Mouse (Mus musculus) hindbrain, embryonic 12.5 days (tissue): Measurements from ENCODE around the gene Strn3. TPM values are rescaled to one million over a fixed set of nuclear protein-coding genes. Genes with fewer than 3 reads are reported as not detected.

ENCODE experiments used
- ATAC-seq: fragments of 200-750 bp; cut with Nextera tagmentation; 2 replicates; pipeline ENCODE4 v1.8.0; 2017; ENCODE audit warnings: moderate TSS enrichment; ENCODE audit not compliant: low FRiP score
- H3K27ac ChIP-seq: fragments of 300-500 bp; sonication (generic); 2 replicates; pipeline ENCODE4 v1.5.1; 2016; ENCODE audit warnings: mild to moderate bottlenecking
- H3K27me3 ChIP-seq: fragments of 300-500 bp; sonication (generic); 2 replicates; pipeline ENCODE4 v1.6.1; 2016; ENCODE audit warnings: mild to moderate bottlenecking
- H3K36me3 ChIP-seq: fragments of 300-500 bp; sonication (generic); 2 replicates; pipeline ENCODE4 v1.6.1; 2016; ENCODE audit warnings: mild to moderate bottlenecking
- H3K4me1 ChIP-seq: fragments of 300-500 bp; sonication (generic); 2 replicates; pipeline ENCODE4 v1.6.1; 2016
- H3K4me2 ChIP-seq: fragments of 300-500 bp; sonication (generic); replicated peaks from 2 replicates; pipeline ENCODE4 v1.6.1; 2016; ENCODE audit warnings: mild to moderate bottlenecking
- H3K4me3 ChIP-seq: fragments of 300-500 bp; sonication (generic); 2 replicates; pipeline ENCODE4 v1.5.1; 2016; ENCODE audit warnings: mild to moderate bottlenecking
- H3K9ac ChIP-seq: fragments of 300-500 bp; sonication (generic); 2 replicates; pipeline ENCODE4 v1.6.1; 2016; ENCODE audit warnings: mild to moderate bottlenecking, moderate library complexity
- H3K9me3 ChIP-seq: fragments of 300-500 bp; sonication (generic); replicated peaks from 2 replicates; pipeline ENCODE4 v1.6.1; 2016; ENCODE audit warnings: mild to moderate bottlenecking
- WGBS: fragments of 180-500 bp; shearing (Covaris S2); methylation state at CpG from one replicate; pipeline ENCODE4 v1.1.7; 2016; 5-methylcytosine and 5-hydroxymethylcytosine counted together
- polyA plus RNA-seq: library from polyadenylated mRNA; unstranded; fragments of >200 nt; fragmentation: Nextera tagmentation; extraction: Ambion mirVana; gene quantifications from 2 replicates; pipeline ENCODE4 v1.2.1, GENCODE M21; 2016

Strn3 gene
- polyA plus RNA-seq, result 57.8 and 63.1 TPM in 2 replicates

GRCm38 (mm10) chr12:51691845-51692632, at the start of gene Strn3:
Strn3 (minus strand) TSS chr12:51691897.
- H3K4me3 ChIP-seq, result peak within 1 kb of the TSS; percentile 84
- peaks cover 11% of the 10 kb centered on the region for H3K4me1 ChIP-seq
- H3K4me2 ChIP-seq, result peak within 1 kb of the TSS; percentile 70
- peak; percentile 95 for ATAC-seq
- no peaks in the 10 kb centered on the region for H3K27me3 ChIP-seq
- no peaks in the 10 kb centered on the region for H3K9me3 ChIP-seq
- H3K36me3 ChIP-seq, result no peaks in the 10 kb centered on the region
- H3K9ac ChIP-seq, result peak within 1 kb of the TSS; percentile 96
- peak within 1 kb of the TSS; percentile 99 for H3K27ac ChIP-seq
- WGBS, result 0% methylated on average over 46 of the region's 56 CpGs

- Histone ChIP-seq H3K4me3 (no peak overlapping the region), H3K27ac (no peak overlapping the region), H3K4me2 (no peak overlapping the region), H3K27me3 (no peaks in the 10 kb centered on the region), H3K9ac (no peak overlapping the region), H3K36me3 (peaks cover 7% of the 10 kb centered on the region), H3K9me3 (no peaks in the 10 kb centered on the region), H3K4me1 (no peaks in the 10 kb centered on the region)
- 38% methylated on average over 1 of the region's 1 CpGs for WGBS
- ATAC-seq, result no peak
These were observed 45.1 kb upstream of the Strn3 start for GRCm38 (mm10) chr12:51736807-51737206.

- no peak for ATAC-seq
- 0 out of 2 replicates have a peak, but pooled peaks cover 3% of the 10 kb centered on the region for H3K36me3 ChIP-seq
- H3K4me2 ChIP-seq, result no peak overlapping the region
- H3K9me3 ChIP-seq, result no peaks in the 10 kb centered on the region
- WGBS, result 73% methylated on average over 3 of the region's 3 CpGs
- no peaks in the 10 kb centered on the region for H3K27me3 ChIP-seq
- no peak overlapping the region for H3K9ac ChIP-seq
- H3K4me3 ChIP-seq, result no peak overlapping the region
- no peaks in the 10 kb centered on the region for H3K4me1 ChIP-seq
- H3K27ac ChIP-seq, result no peak overlapping the region
These were observed 44.7 kb upstream of the Strn3 start for GRCm38 (mm10) chr12:51736381-51736780.

GRCm38 (mm10) chr12:51735840-51736271, 44.2 kb upstream of the Strn3 start:
- no peak for ATAC-seq
- Histone ChIP-seq H3K4me3 (no peak overlapping the region), H3K4me2 (no peak overlapping the region), H3K27ac (no peak overlapping the region), H3K9me3 (no peaks in the 10 kb centered on the region), H3K4me1 (no peaks in the 10 kb centered on the region), H3K27me3 (no peaks in the 10 kb centered on the region), H3K9ac (no peak overlapping the region), H3K36me3 (0 out of 2 replicates have a peak, but pooled peaks cover 6% of the 10 kb centered on the region)
- WGBS, result 64% methylated on average over 7 of the region's 7 CpGs

GRCm38 (mm10) chr12:51734605-51735211, 43.0 kb upstream of the Strn3 start:
- 83% methylated on average over 14 of the region's 14 CpGs for WGBS
- no peak for ATAC-seq

GRCm38 (mm10) chr12:51729827-51730226, 38.1 kb upstream of the Strn3 start:
- Histone ChIP-seq H3K27ac (no peak overlapping the region), H3K9ac (no peak overlapping the region), H3K9me3 (no peaks in the 10 kb centered on the region), H3K4me3 (no peak overlapping the region), H3K36me3 (0 out of 2 replicates have a peak, but pooled peaks cover 4% of the 10 kb centered on the region), H3K4me1 (no peaks in the 10 kb centered on the region), H3K27me3 (no peaks in the 10 kb centered on the region), H3K4me2 (no peak overlapping the region)
- WGBS, result 95% methylated on average over 9 of the region's 9 CpGs
- no peak for ATAC-seq

More at GRCm38 (mm10) chr12:51734605-51735211, 43.0 kb upstream of the Strn3 start:
- no peak overlapping the region for H3K4me3 ChIP-seq
- no peak overlapping the region for H3K27ac ChIP-seq
- H3K36me3 ChIP-seq, result 0 out of 2 replicates have a peak, but pooled peaks cover 7% of the 10 kb centered on the region
- H3K27me3 ChIP-seq, result no peaks in the 10 kb centered on the region
- H3K4me2 ChIP-seq, result no peak overlapping the region
- H3K9me3 ChIP-seq, result no peaks in the 10 kb centered on the region
- H3K4me1 ChIP-seq, result no peaks in the 10 kb centered on the region
- H3K9ac ChIP-seq, result no peak overlapping the region

GRCm38 (mm10) chr12:51729058-51729457, 37.4 kb upstream of the Strn3 start:
- Histone ChIP-seq H3K27me3 (no peaks in the 10 kb centered on the region), H3K4me3 (no peak overlapping the region), H3K9me3 (no peaks in the 10 kb centered on the region), H3K9ac (no peak overlapping the region), H3K27ac (no peak overlapping the region), H3K4me1 (no peaks in the 10 kb centered on the region), H3K4me2 (no peak overlapping the region), H3K36me3 (0 out of 2 replicates have a peak, but pooled peaks cover 4% of the 10 kb centered on the region)
- ATAC-seq, result no peak
- 76% methylated on average over 11 of the region's 11 CpGs for WGBS

- Histone ChIP-seq H3K4me3 (no peak overlapping the region), H3K27ac (no peak overlapping the region), H3K4me1 (no peaks in the 10 kb centered on the region), H3K9ac (no peak overlapping the region), H3K9me3 (no peaks in the 10 kb centered on the region), H3K27me3 (no peaks in the 10 kb centered on the region), H3K4me2 (no peak overlapping the region), H3K36me3 (0 out of 2 replicates have a peak, but pooled peaks cover 3% of the 10 kb centered on the region)
- no peak for ATAC-seq
- WGBS, result 94% methylated on average over 8 of the region's 8 CpGs
These were observed 30.1 kb upstream of the Strn3 start for GRCm38 (mm10) chr12:51721836-51722235.

- no peaks in the 10 kb centered on the region for H3K4me1 ChIP-seq
- H3K9ac ChIP-seq, result no peak overlapping the region
- WGBS, result 95% methylated on average over 6 of the region's 6 CpGs
- H3K9me3 ChIP-seq, result no peaks in the 10 kb centered on the region
- H3K4me2 ChIP-seq, result no peak overlapping the region
- H3K4me3 ChIP-seq, result no peak overlapping the region
- no peak overlapping the region for H3K27ac ChIP-seq
- no peaks in the 10 kb centered on the region for H3K27me3 ChIP-seq
- no peak for ATAC-seq
- no peaks in the 10 kb centered on the region for H3K36me3 ChIP-seq
These were observed 26.9 kb upstream of the Strn3 start for GRCm38 (mm10) chr12:51718617-51719016.

- Histone ChIP-seq H3K4me2 (no peak overlapping the region), H3K4me1 (no peaks in the 10 kb centered on the region), H3K9ac (no peak overlapping the region), H3K4me3 (no peak overlapping the region), H3K36me3 (no peaks in the 10 kb centered on the region), H3K27ac (no peak overlapping the region), H3K9me3 (no peaks in the 10 kb centered on the region), H3K27me3 (no peaks in the 10 kb centered on the region)
- no peak for ATAC-seq
- 71% methylated on average over 1 of the region's 1 CpGs for WGBS
These were observed 21.0 kb upstream of the Strn3 start for GRCm38 (mm10) chr12:51712685-51713084.

- no peaks in the 10 kb centered on the region for H3K27me3 ChIP-seq
- H3K27ac ChIP-seq, result no peak overlapping the region
- no peak for ATAC-seq
- no peak overlapping the region for H3K9ac ChIP-seq
- H3K4me1 ChIP-seq, result no peaks in the 10 kb centered on the region
- H3K9me3 ChIP-seq, result no peaks in the 10 kb centered on the region
- no peak overlapping the region for H3K4me3 ChIP-seq
- H3K36me3 ChIP-seq, result no peaks in the 10 kb centered on the region
- 77% methylated on average over 5 of the region's 5 CpGs for WGBS
- no peak overlapping the region for H3K4me2 ChIP-seq
These were observed 18.5 kb upstream of the Strn3 start for GRCm38 (mm10) chr12:51710154-51710553.

- Histone ChIP-seq H3K36me3 (no peaks in the 10 kb centered on the region), H3K9ac (no peak overlapping the region), H3K27me3 (no peaks in the 10 kb centered on the region), H3K9me3 (no peaks in the 10 kb centered on the region), H3K4me2 (no peak overlapping the region), H3K27ac (no peak overlapping the region), H3K4me3 (no peak overlapping the region), H3K4me1 (no peaks in the 10 kb centered on the region)
- WGBS, result 65% methylated on average over 3 of the region's 3 CpGs
- ATAC-seq, result no peak
These were observed 18.0 kb upstream of the Strn3 start for GRCm38 (mm10) chr12:51709741-51710140.
